Mouse (Mus musculus) Muller cell, postnatal 12 days (primary cell): ENCODE measurements around the gene Tyrobp.

Experiments
- DNase-seq: peaks from one replicate; pipeline ENCODE4 v3.0.0-alpha.2; 2015; ENCODE audit errors: inconsistent ontology term

The Tyrobp gene

GRCm38 (mm10) chr7:30413596-30413995, at the start of gene Tyrobp:
Tyrobp (plus strand) TSS chr7:30413760.
- no peak for DNase-seq

- no peak for DNase-seq
These were observed 46.1 kb upstream of the Tyrobp start for GRCm38 (mm10) chr7:30367466-30367865.

GRCm38 (mm10) chr7:30373501-30373962, 40.0 kb upstream of the Tyrobp start:
- DNase-seq, result peak; percentile 97

GRCm38 (mm10) chr7:30380061-30380460, 33.5 kb upstream of the Tyrobp start:
- DNase-seq, result no peak

GRCm38 (mm10) chr7:30384106-30384505, 29.5 kb upstream of the Tyrobp start:
- no peak for DNase-seq

- DNase-seq, result no peak
These were observed 20.6 kb upstream of the Tyrobp start for GRCm38 (mm10) chr7:30392746-30393520.

GRCm38 (mm10) chr7:30393631-30394030, 19.9 kb upstream of the Tyrobp start:
- DNase-seq, result no peak

GRCm38 (mm10) chr7:30394379-30394778, 19.2 kb upstream of the Tyrobp start:
- peak; percentile 5 for DNase-seq

- no peak for DNase-seq
These were observed 18.7 kb upstream of the Tyrobp start for GRCm38 (mm10) chr7:30394871-30395270.

- DNase-seq, result no peak
These were observed 13.9 kb upstream of the Tyrobp start for GRCm38 (mm10) chr7:30399671-30400070.

GRCm38 (mm10) chr7:30402343-30402742, 11.2 kb upstream of the Tyrobp start:
- DNase-seq, result no peak

- no peak for DNase-seq
These were observed 4.9 kb upstream of the Tyrobp start for GRCm38 (mm10) chr7:30408639-30409038.

GRCm38 (mm10) chr7:30409789-30410188, 3.8 kb upstream of the Tyrobp start:
- DNase-seq, result no peak

- no peak for DNase-seq
These were observed 2.5 kb upstream of the Tyrobp start for GRCm38 (mm10) chr7:30411023-30411422.

- DNase-seq, result no peak
These were observed 819 bp upstream of the Tyrobp start for GRCm38 (mm10) chr7:30412735-30413147.

- DNase-seq, result no peak
These were observed 4.3 kb downstream of the Tyrobp start for GRCm38 (mm10) chr7:30417856-30418255.

GRCm38 (mm10) chr7:30419561-30420499, 6.3 kb downstream of the Tyrobp start, which contains the start of gene Hcst:
Hcst (minus strand) TSS chr7:30419854.
- DNase-seq, result no peak

- DNase-seq, result no peak
These were observed 7.1 kb downstream of the Tyrobp start for GRCm38 (mm10) chr7:30420673-30421072.

GRCm38 (mm10) chr7:30421175-30421889, 7.8 kb downstream of the Tyrobp start, which contains the start of gene Nfkbid:
Nfkbid (plus strand) TSS chr7:30421732.
- DNase-seq, result peak; percentile 57

- peak; percentile 81 for DNase-seq
These were observed 8.4 kb downstream of the Tyrobp start for GRCm38 (mm10) chr7:30421890-30422435.

GRCm38 (mm10) chr7:30422560-30422959, 9.0 kb downstream of the Tyrobp start:
- no peak for DNase-seq
